Mouse (Mus musculus) heart, embryonic 11.5 days (tissue): ENCODE measurements at regions not wholly inside any gene's neighbourhood (a gene's known extent, or its start where the extent isn't known, plus 50 kb on each side); places are given as distances from the start of the nearest gene placed in this dataset.

Experiments used
- ATAC-seq: fragments of 200-750 bp; cut with Nextera tagmentation; replicated peaks from 2 replicates; pipeline ENCODE4 v1.8.0; 2017; ENCODE audit warnings: moderate library complexity; ENCODE audit not compliant: insufficient number of reproducible peaks, low FRiP score, low TSS enrichment
- H3K27ac ChIP-seq: fragments of 300-500 bp; sonication (generic); 2 replicates; pipeline ENCODE4 v1.5.1; 2014; ENCODE audit warnings: mild to moderate bottlenecking, low read depth, low read length
- H3K27me3 ChIP-seq: fragments of 300-500 bp; sonication (generic); 2 replicates; pipeline ENCODE4 v1.6.1; 2014; ENCODE audit warnings: mild to moderate bottlenecking, low read length, mixed read lengths; ENCODE audit not compliant: control insufficient read depth, insufficient read depth
- H3K36me3 ChIP-seq: fragments of 300-500 bp; sonication (generic); 2 replicates; pipeline ENCODE4 v1.6.1; 2014; ENCODE audit warnings: mild to moderate bottlenecking, low read length, moderate library complexity, mixed read lengths; ENCODE audit not compliant: control insufficient read depth, insufficient read depth
- H3K4me1 ChIP-seq: fragments of 300-500 bp; sonication (generic); 2 replicates; pipeline ENCODE4 v1.6.1; 2014; ENCODE audit warnings: low read length; ENCODE audit not compliant: control insufficient read depth, insufficient read depth
- H3K4me2 ChIP-seq: fragments of 300-500 bp; sonication (generic); 2 replicates; pipeline ENCODE4 v1.6.1; 2014; ENCODE audit warnings: mild to moderate bottlenecking, moderate library complexity
- H3K4me3 ChIP-seq: fragments of 300-500 bp; sonication (generic); 2 replicates; pipeline ENCODE4 v1.5.1; 2014; ENCODE audit warnings: low read depth, low read length
- H3K9ac ChIP-seq: fragments of 300-500 bp; sonication (generic); 2 replicates; pipeline ENCODE4 v1.6.1; 2014; ENCODE audit warnings: mild to moderate bottlenecking, low read depth, low read length, moderate library complexity
- H3K9me3 ChIP-seq: fragments of 300-500 bp; sonication (generic); replicated peaks from 2 replicates; pipeline ENCODE4 v1.6.1; 2016; ENCODE audit warnings: low read length; ENCODE audit not compliant: control insufficient read depth
- WGBS: fragments of 180-500 bp; shearing (Covaris S2); extraction: QIAGEN DNeasy Blood & Tissue Kit; methylation state at CpG from one replicate; pipeline ENCODE4 v1.1.7; 2014; ENCODE audit not compliant: insufficient replicate concordance; 5-methylcytosine and 5-hydroxymethylcytosine counted together

- H3K27ac ChIP-seq: no peak overlapping the region
- no peaks in the 10 kb centered on the region for H3K4me1 ChIP-seq
- H3K9me3 ChIP-seq: no peaks in the 10 kb centered on the region
- no peak overlapping the region for H3K4me3 ChIP-seq
- ATAC-seq: no peak
- WGBS: 74% methylated on average over 4 of the region's 4 CpGs
- H3K36me3 ChIP-seq: no peaks in the 10 kb centered on the region
- no peak overlapping the region for H3K9ac ChIP-seq
- no peak overlapping the region for H3K4me2 ChIP-seq
- H3K27me3 ChIP-seq: no peaks in the 10 kb centered on the region
These were observed 61.2 kb upstream of the Rgmb start for GRCm38 (mm10) chr17:15891896-15892675.

GRCm38 (mm10) chr17:15890595-15891140 lies 59.8 kb upstream of the Rgmb start:
- no peaks in the 10 kb centered on the region for H3K4me1 ChIP-seq
- no peak overlapping the region for H3K27ac ChIP-seq
- no peak overlapping the region for H3K4me3 ChIP-seq
- no peak overlapping the region for H3K9ac ChIP-seq
- H3K4me2 ChIP-seq: no peak overlapping the region
- 79% methylated on average over 4 of the region's 4 CpGs for WGBS
- no peaks in the 10 kb centered on the region for H3K9me3 ChIP-seq
- no peaks in the 10 kb centered on the region for H3K27me3 ChIP-seq
- ATAC-seq: no peak
- H3K36me3 ChIP-seq: no peaks in the 10 kb centered on the region

- no peaks in the 10 kb centered on the region for H3K9me3 ChIP-seq
- no peak overlapping the region for H3K9ac ChIP-seq
- 59% methylated on average over 7 of the region's 7 CpGs for WGBS
- H3K27ac ChIP-seq: no peak overlapping the region
- no peak overlapping the region for H3K4me3 ChIP-seq
- no peaks in the 10 kb centered on the region for H3K36me3 ChIP-seq
- no peak overlapping the region for H3K4me2 ChIP-seq
- ATAC-seq: no peak
- H3K4me1 ChIP-seq: no peaks in the 10 kb centered on the region
- H3K27me3 ChIP-seq: no peaks in the 10 kb centered on the region
These were observed 52.0 kb upstream of the Rgmb start for GRCm38 (mm10) chr17:15882803-15883202.

- no peak for ATAC-seq
- Histone ChIP-seq H3K4me3 (no peak overlapping the region), H3K36me3 (no peaks in the 10 kb centered on the region), H3K9me3 (no peaks in the 10 kb centered on the region), H3K27me3 (no peaks in the 10 kb centered on the region), H3K4me2 (no peak overlapping the region), H3K4me1 (no peaks in the 10 kb centered on the region), H3K27ac (no peak overlapping the region), H3K9ac (no peak overlapping the region)
- WGBS: 91% methylated on average over 2 of the region's 2 CpGs
These were observed 51.4 kb upstream of the Rgmb start for GRCm38 (mm10) chr17:15882245-15882644.
